Mouse (Mus musculus) liver, adult 2 months (tissue): ENCODE results near the gene Tnnt3.

Source experiments
- CTCF ChIP-seq: fragments of 200-500 bp; IDR thresholded peaks from 2 replicates; pipeline ENCODE4 v1.5.1; 2011; ENCODE audit warnings: low read depth, low read length, control low read depth
- POLR2A ChIP-seq: fragments of 200-500 bp; IDR thresholded peaks from 2 replicates; pipeline ENCODE4 v1.6.1; 2011; ENCODE audit warnings: low read length, control low read depth; ENCODE audit not compliant: insufficient read depth; ENCODE audit errors: extremely low read depth

- no peak for TF ChIP-seq CTCF
- TF ChIP-seq POLR2A = no peak
These were observed 22.4 kb upstream of the Tnnt3 start for GRCm38 (mm10) chr7:142476271-142476670.
